Mouse (Mus musculus) midbrain, postnatal 0 days (tissue): ENCODE measurements at regions not wholly inside any gene's neighbourhood (a gene's known extent, or its start where the extent isn't known, plus 50 kb on each side); places are given as distances from the start of the nearest gene placed in this dataset.

Experiments used
- ATAC-seq: fragments of 200-750 bp; cut with Nextera tagmentation; 2 replicates; pipeline ENCODE4 v1.8.0; 2017; ENCODE audit warnings: moderate number of reproducible peaks, mild to moderate bottlenecking, moderate TSS enrichment, moderate library complexity; ENCODE audit not compliant: low FRiP score
- DNase-seq: peaks from one replicate; pipeline ENCODE4 v3.0.0-alpha.2; 2015; ENCODE audit warnings: low spot score
- H3K27ac ChIP-seq: fragments of 300-500 bp; sonication (generic); 2 replicates; pipeline ENCODE4 v1.5.1; 2014; ENCODE audit warnings: low read depth, mild to moderate bottlenecking, low read length, mixed read lengths
- H3K27me3 ChIP-seq: fragments of 300-500 bp; sonication (generic); 2 replicates; pipeline ENCODE4 v1.6.1; 2014; ENCODE audit warnings: low read length, control low read depth, mixed read lengths; ENCODE audit not compliant: insufficient read depth
- H3K36me3 ChIP-seq: fragments of 300-500 bp; sonication (generic); 2 replicates; pipeline ENCODE4 v1.6.1; 2014; ENCODE audit warnings: low read length, control low read depth, mixed read lengths; ENCODE audit not compliant: insufficient read depth
- H3K4me1 ChIP-seq: fragments of 300-500 bp; sonication (generic); 2 replicates; pipeline ENCODE4 v1.6.1; 2014; ENCODE audit warnings: mild to moderate bottlenecking, control low read depth, antibody characterized with exemption, low read length, mixed read lengths; ENCODE audit not compliant: insufficient read depth
- H3K4me2 ChIP-seq: fragments of 300-500 bp; sonication (generic); 2 replicates; pipeline ENCODE4 v1.6.1; 2014; ENCODE audit warnings: low read depth, mild to moderate bottlenecking, low read length, mixed read lengths; ENCODE audit not compliant: poor library complexity, severe bottlenecking
- H3K4me3 ChIP-seq: fragments of 300-500 bp; sonication (generic); 2 replicates; pipeline ENCODE4 v1.5.1; 2014; ENCODE audit warnings: low read depth, mild to moderate bottlenecking, low read length, moderate library complexity
- H3K9ac ChIP-seq: fragments of 300-500 bp; sonication (generic); replicated peaks from 2 replicates; pipeline ENCODE4 v1.6.1; 2014; ENCODE audit warnings: mild to moderate bottlenecking, low read length, moderate library complexity, mixed read lengths; ENCODE audit not compliant: poor library complexity, severe bottlenecking
- H3K9me3 ChIP-seq: fragments of 300-500 bp; sonication (generic); 2 replicates; pipeline ENCODE4 v1.6.1; 2016; ENCODE audit warnings: low read length, control low read depth
- CTCF ChIP-seq: IDR thresholded peaks from 2 replicates; pipeline ENCODE4 v1.5.1; 2016; ENCODE audit warnings: antibody characterized with exemption, mild to moderate bottlenecking
- WGBS: fragments of 180-500 bp; shearing (Covaris S2); extraction: QIAGEN DNeasy Blood & Tissue Kit; methylation state at CpG from one replicate; pipeline ENCODE4 v1.1.7; 2014; 5-methylcytosine and 5-hydroxymethylcytosine counted together

GRCm38 (mm10) chr2:19734164-19734870, 76.8 kb downstream of the Otud1 start:
- Histone ChIP-seq H3K36me3 (no peaks in the 10 kb centered on the region), H3K4me1 (no peaks in the 10 kb centered on the region), H3K27me3 (no peaks in the 10 kb centered on the region), H3K4me3 (no peak overlapping the region), H3K9ac (no peak overlapping the region), H3K27ac (no peak overlapping the region), H3K9me3 (no peaks in the 10 kb centered on the region), H3K4me2 (no peak overlapping the region)
- ATAC-seq (no peak), DNase-seq (no peak)
- no peak for TF ChIP-seq CTCF
- WGBS = 88% methylated on average over 12 of the region's 12 CpGs

- DNase-seq (no peak), ATAC-seq (no peak)
- Histone ChIP-seq H3K4me1 (no peaks in the 10 kb centered on the region), H3K9me3 (no peaks in the 10 kb centered on the region), H3K27me3 (no peaks in the 10 kb centered on the region), H3K9ac (no peak overlapping the region), H3K36me3 (no peaks in the 10 kb centered on the region), H3K27ac (no peak overlapping the region), H3K4me3 (no peak overlapping the region), H3K4me2 (no peak overlapping the region)
- 0 out of 2 replicates have a peak, but pooled peaks have one; percentile 14 for TF ChIP-seq CTCF
Measured at GRCm38 (mm10) chr2:19741508-19741907, 84.0 kb downstream of the Otud1 start.

GRCm38 (mm10) chr2:19743467-19743866, 85.9 kb downstream of the Otud1 start:
- no peak for TF ChIP-seq CTCF
- H3K4me3 ChIP-seq = no peak overlapping the region
- no peak overlapping the region for H3K9ac ChIP-seq
- H3K36me3 ChIP-seq = no peaks in the 10 kb centered on the region
- WGBS = 60% methylated on average over 4 of the region's 4 CpGs
- H3K4me1 ChIP-seq = no peaks in the 10 kb centered on the region
- ATAC-seq (no peak), DNase-seq (peak; percentile 77)
- no peak overlapping the region for H3K27ac ChIP-seq
- no peaks in the 10 kb centered on the region for H3K9me3 ChIP-seq
- no peak overlapping the region for H3K4me2 ChIP-seq
- H3K27me3 ChIP-seq = no peaks in the 10 kb centered on the region

GRCm38 (mm10) chr2:19744986-19745660, 87.6 kb downstream of the Otud1 start:
- Histone ChIP-seq H3K9me3 (no peaks in the 10 kb centered on the region), H3K36me3 (no peaks in the 10 kb centered on the region), H3K4me1 (no peaks in the 10 kb centered on the region), H3K4me2 (no peak overlapping the region), H3K27ac (no peak overlapping the region), H3K27me3 (no peaks in the 10 kb centered on the region), H3K4me3 (no peak overlapping the region), H3K9ac (no peak overlapping the region)
- no peak for TF ChIP-seq CTCF
- WGBS = 98% methylated on average over 2 of the region's 2 CpGs
- no peak for ATAC-seq
- no peak for DNase-seq

GRCm38 (mm10) chr2:19752753-19753152, 95.2 kb downstream of the Otud1 start:
- ATAC-seq (no peak), DNase-seq (peak; percentile 24)
- Histone ChIP-seq H3K27me3 (no peaks in the 10 kb centered on the region), H3K4me2 (no peak overlapping the region), H3K4me3 (no peak overlapping the region), H3K9me3 (no peaks in the 10 kb centered on the region), H3K9ac (no peak overlapping the region), H3K4me1 (no peaks in the 10 kb centered on the region), H3K27ac (no peak overlapping the region), H3K36me3 (no peaks in the 10 kb centered on the region)
- WGBS = 80% methylated on average over 11 of the region's 11 CpGs
- TF ChIP-seq CTCF = no peak

GRCm38 (mm10) chr2:19753479-19753878, 95.9 kb downstream of the Otud1 start:
- ATAC-seq (no peak), DNase-seq (no peak)
- TF ChIP-seq CTCF = no peak
- H3K27me3 ChIP-seq = no peaks in the 10 kb centered on the region
- no peak overlapping the region for H3K9ac ChIP-seq
- no peaks in the 10 kb centered on the region for H3K9me3 ChIP-seq
- no peak overlapping the region for H3K4me3 ChIP-seq
- no peak overlapping the region for H3K4me2 ChIP-seq
- no peaks in the 10 kb centered on the region for H3K4me1 ChIP-seq
- no peaks in the 10 kb centered on the region for H3K36me3 ChIP-seq
- no peak overlapping the region for H3K27ac ChIP-seq
